9 mouse cellular contexts compared by ENCODE assay signal in the genomic region with DNA sequence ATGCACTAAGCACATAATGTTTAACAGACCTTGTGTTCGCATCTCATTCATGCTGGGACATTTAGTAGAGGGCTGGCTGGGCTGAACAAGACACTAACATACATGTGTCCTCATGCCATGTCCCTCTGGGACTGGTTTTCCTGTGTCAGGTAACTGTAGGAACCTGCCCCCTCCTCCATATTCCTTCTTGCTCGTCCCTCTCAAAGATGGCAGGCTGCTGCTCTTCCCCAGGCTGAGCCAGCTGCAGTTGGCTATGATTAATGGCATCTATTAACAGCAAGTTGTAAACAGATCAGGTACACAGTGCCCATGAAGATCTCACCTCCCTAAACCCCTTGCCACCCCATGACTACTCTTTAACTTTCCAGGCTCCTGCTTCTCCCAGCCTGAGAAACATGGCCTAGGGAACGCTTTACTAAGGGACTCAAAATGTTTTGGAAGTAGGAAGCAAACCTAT. TPM values are rescaled to one million over a fixed set of nuclear protein-coding genes. Genes with fewer than 3 reads are reported as not detected.
A peak's percentile ranks its signal among the peaks of the same experiment; 100 is the strongest.
DNase-seq lines count a peak whose midpoint lies in the region; ATAC-seq lines count a peak whose summit lies in the region.
"Had no signal": no experiment of that assay in that cellular context is flagged by ENCODE, and none has a peak within 500 bp of the region (broad histone marks: within the 10 kb centered on the region; RNA-seq: fewer than 3 reads in every experiment).

Gene Igfn1 (minus strand): TSS at position 51 of the 457 bp plus-strand sequence.

- no peaks in the 10 kb centered on the region for H3K9me3 ChIP-seq in kidney, embryonic 15.5 days (replicated peaks)
- H3K9me3 ChIP-seq in forebrain, embryonic 12.5 days, result no peaks in the 10 kb centered on the region
- H3K9me3 ChIP-seq in intestine, embryonic 14.5 days (ENCODE audit: control insufficient read depth, low read length), result no peaks in the 10 kb centered on the region
- no peaks in the 10 kb centered on the region for H3K9me3 ChIP-seq in midbrain, embryonic 16.5 days (replicated peaks; ENCODE audit: control insufficient read depth, low read length, poor library complexity, severe bottlenecking)

- peak within 1 kb of the TSS; percentile 55 for H3K4me3 ChIP-seq in kidney, embryonic 15.5 days (replicated peaks)
- H3K4me3 ChIP-seq in forebrain, embryonic 12.5 days (replicated peaks), result no peak within 1 kb of the TSS; the same call in 1 of the 2 replicates
- H3K4me3 ChIP-seq in intestine, embryonic 14.5 days (ENCODE audit: low read depth, low read length), result no peak within 1 kb of the TSS
- H3K4me3 ChIP-seq in midbrain, embryonic 16.5 days (ENCODE audit: low read depth, low read length), result no peak within 1 kb of the TSS

- no peak for DNase-seq in kidney, adult 11 months
- no peak for DNase-seq in intestine, embryonic 14.5 days (ENCODE audit: low spot score)
- DNase-seq in adipocyte (ENCODE audit: low spot score), result no peak
- DNase-seq in right cerebral cortex, postnatal 36 days (ENCODE audit: low spot score in 2 of 2), result no peak
- DNase-seq in right cerebral cortex, adult 2 months (ENCODE audit: low spot score in 2 of 2), result no peak
- DNase-seq: kidney, postnatal 25 days had no signal

- H3K9ac ChIP-seq in kidney, embryonic 15.5 days, result 0 out of 2 replicates have a peak within 1 kb of the TSS, but pooled peaks have one; percentile 23
- H3K9ac ChIP-seq in forebrain, embryonic 12.5 days, result no peak within 1 kb of the TSS
- H3K9ac ChIP-seq in intestine, embryonic 14.5 days (ENCODE audit: low read length), result no peak within 1 kb of the TSS
- no peak within 1 kb of the TSS for H3K9ac ChIP-seq in midbrain, embryonic 16.5 days (ENCODE audit: low read depth, low read length)

- peak within 1 kb of the TSS; percentile 87 for H3K4me2 ChIP-seq in kidney, embryonic 15.5 days
- peak within 1 kb of the TSS; percentile 77 for H3K4me2 ChIP-seq in forebrain, embryonic 12.5 days
- peak within 1 kb of the TSS; percentile 90 for H3K4me2 ChIP-seq in intestine, embryonic 14.5 days (ENCODE audit: low read length)
- peak within 1 kb of the TSS; percentile 65 for H3K4me2 ChIP-seq in midbrain, embryonic 16.5 days (ENCODE audit: low read length)

- H3K27ac ChIP-seq in kidney, embryonic 15.5 days, result no peak within 1 kb of the TSS
- H3K27ac ChIP-seq in forebrain, embryonic 12.5 days, result no peak within 1 kb of the TSS
- H3K27ac ChIP-seq in intestine, embryonic 14.5 days (ENCODE audit: low read depth), result no peak within 1 kb of the TSS
- H3K27ac ChIP-seq in midbrain, embryonic 16.5 days (ENCODE audit: low read length), result no peak within 1 kb of the TSS

- ATAC-seq in kidney, embryonic 15.5 days (replicated peaks; ENCODE audit: low FRiP score), result no peak
- ATAC-seq in forebrain, embryonic 12.5 days (ENCODE audit: low FRiP score), result no peak
- ATAC-seq in intestine, embryonic 14.5 days (replicated peaks; ENCODE audit: low FRiP score, low TSS enrichment, low read depth), result no peak
- ATAC-seq in midbrain, embryonic 16.5 days, result no peak

- no peaks in the 10 kb centered on the region for H3K36me3 ChIP-seq in kidney, embryonic 15.5 days
- no peaks in the 10 kb centered on the region for H3K36me3 ChIP-seq in forebrain, embryonic 12.5 days (replicated peaks)
- no peaks in the 10 kb centered on the region for H3K36me3 ChIP-seq in intestine, embryonic 14.5 days (ENCODE audit: control insufficient read depth, insufficient read depth, low read length)
- no peaks in the 10 kb centered on the region for H3K36me3 ChIP-seq in midbrain, embryonic 16.5 days (ENCODE audit: control insufficient read depth, insufficient read depth, low read length)

- 64% methylated on average over 3 of the region's 3 CpGs for WGBS in kidney, embryonic 15.5 days
- WGBS in forebrain, embryonic 12.5 days, result 80% methylated on average over 3 of the region's 3 CpGs
- 72% methylated on average over 3 of the region's 3 CpGs for WGBS in intestine, embryonic 14.5 days
- 83% methylated on average over 3 of the region's 3 CpGs for WGBS in midbrain, embryonic 16.5 days

- H3K27me3 ChIP-seq in kidney, embryonic 15.5 days, result peaks cover 11% of the 10 kb centered on the region
- H3K27me3 ChIP-seq in forebrain, embryonic 12.5 days, result peaks cover 32% of the 10 kb centered on the region
- peaks cover 12% of the 10 kb centered on the region; the same call in 1 of the 2 replicates for H3K27me3 ChIP-seq in intestine, embryonic 14.5 days (replicated peaks; ENCODE audit: control insufficient read depth, insufficient read depth, low read length)
- peaks cover 7% of the 10 kb centered on the region for H3K27me3 ChIP-seq in midbrain, embryonic 16.5 days (ENCODE audit: control insufficient read depth, insufficient read depth, low read depth, low read length)

- peaks cover 15% of the 10 kb centered on the region for H3K4me1 ChIP-seq in kidney, embryonic 15.5 days
- H3K4me1 ChIP-seq in forebrain, embryonic 12.5 days, result peaks cover 12% of the 10 kb centered on the region
- 0 out of 2 replicates have a peak, but pooled peaks cover 6% of the 10 kb centered on the region for H3K4me1 ChIP-seq in intestine, embryonic 14.5 days (replicated peaks; ENCODE audit: control insufficient read depth, insufficient read depth, low read length)
- H3K4me1 ChIP-seq in midbrain, embryonic 16.5 days (ENCODE audit: control insufficient read depth, insufficient read depth, low read length), result peaks cover 8% of the 10 kb centered on the region; the same call in 1 of the 2 replicates

RNA-seq across cellular contexts. Expression of gene Igfn1, which starts in this region (rescaled TPM):
- polyA plus RNA-seq in kidney, embryonic 15.5 days (2015; fragmentation: Nextera tagmentation; extraction: Ambion mirVana), result 0.12 and 0.14 TPM in 2 replicates
- polyA plus RNA-seq in forebrain, embryonic 12.5 days (2016; fragmentation: Nextera tagmentation; extraction: Ambion mirVana), result not detected in 2 replicates
- not detected in 2 replicates for polyA plus RNA-seq in intestine, embryonic 14.5 days (2014; fragmentation: Nextera tagmentation; extraction: Ambion mirVana)
- polyA plus RNA-seq in midbrain, embryonic 16.5 days (2015; fragmentation: Nextera tagmentation; extraction: Ambion mirVana), result 0.11 TPM in 1 of 2 replicates, not detected in the other
